In the genomic region with DNA sequence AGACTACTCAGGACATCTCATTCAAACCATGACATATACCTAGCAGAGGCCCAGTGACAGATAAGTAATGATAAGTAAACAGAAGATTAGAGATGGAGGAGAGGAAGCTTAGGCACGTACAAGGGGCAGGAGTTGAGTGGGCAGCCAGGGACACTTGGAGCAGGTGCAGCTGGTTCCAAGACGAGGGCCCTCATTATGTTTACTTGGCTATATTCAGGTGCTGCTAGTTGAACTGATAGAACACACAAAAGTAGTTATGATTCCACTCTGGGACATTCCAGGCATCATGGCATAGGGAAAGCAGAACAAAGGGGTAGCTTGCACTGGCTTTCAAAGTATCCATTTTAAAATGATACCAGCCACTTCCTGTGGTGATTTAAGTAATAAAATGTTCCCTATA, we compare ENCODE assay signal across 31 mouse cellular contexts. TPM values are rescaled to one million over a fixed set of nuclear protein-coding genes. Genes with fewer than 3 reads are reported as not detected.
"Had no signal": no experiment of that assay in that cellular context is flagged by ENCODE, and none has a peak within 500 bp of the region (broad histone marks: within the 10 kb centered on the region; RNA-seq: fewer than 3 reads in every experiment).

No protein-coding gene starts in this region.

- H3K4me2 ChIP-seq: heart, embryonic 12.5 days; hindbrain, embryonic 12.5 days; hindbrain, embryonic 14.5 days; intestine, embryonic 15.5 days; limb, embryonic 12.5 days had no signal

- DNase-seq: gastrocnemius, adult 2 months; gastrocnemius, postnatal 10 days; gastrocnemius, postnatal 25 days; heart, adult 2 months; heart, postnatal 10 days; heart, postnatal 4 days; kidney, adult 18-20 months; kidney, adult 8-10 months; kidney, postnatal 10 days; kidney, postnatal 25 days; kidney, postnatal 4 days; liver had no signal

- H3K27me3 ChIP-seq: hindbrain, embryonic 12.5 days; intestine, embryonic 15.5 days; limb, embryonic 12.5 days had no signal

- H3K4me1 ChIP-seq: hindbrain, embryonic 10.5 days; hindbrain, embryonic 12.5 days; intestine, embryonic 15.5 days; limb, embryonic 10.5 days; limb, embryonic 12.5 days had no signal

- H3K36me3 ChIP-seq: heart, embryonic 10.5 days; heart, embryonic 12.5 days; hindbrain, embryonic 10.5 days; hindbrain, embryonic 12.5 days; intestine, embryonic 15.5 days; limb, embryonic 10.5 days; limb, embryonic 12.5 days had no signal

- ATAC-seq: hindbrain, embryonic 16.5 days; inflammation-experienced regulatory T-cells, adult 6 months; intestine, embryonic 15.5 days; intestine, postnatal 0 days had no signal

- H3K27ac ChIP-seq: gastrocnemius, adult 2 months; heart, adult 2 months; heart, embryonic 10.5 days; hindbrain, embryonic 10.5 days; hindbrain, embryonic 12.5 days; hindbrain, embryonic 14.5 days; intestine, embryonic 15.5 days; layer of hippocampus, adult 2 months; left cerebral cortex, adult 2 months; limb, embryonic 10.5 days; limb, embryonic 12.5 days had no signal

- H3K4me3 ChIP-seq: gastrocnemius, adult 2 months; heart, adult 2 months; heart, embryonic 10.5 days; heart, embryonic 12.5 days; hindbrain, embryonic 10.5 days; hindbrain, embryonic 12.5 days; intestine, embryonic 15.5 days; layer of hippocampus, adult 2 months; left cerebral cortex, adult 2 months; limb, embryonic 10.5 days; limb, embryonic 12.5 days had no signal

- H3K9me3 ChIP-seq: heart, embryonic 10.5 days; heart, embryonic 12.5 days; hindbrain, embryonic 10.5 days; hindbrain, embryonic 12.5 days; intestine, embryonic 15.5 days; limb, embryonic 10.5 days; limb, embryonic 12.5 days had no signal

- H3K9ac ChIP-seq: heart, embryonic 12.5 days; hindbrain, embryonic 12.5 days; hindbrain, embryonic 14.5 days; intestine, embryonic 15.5 days; limb, embryonic 12.5 days had no signal

RNA-seq across cellular contexts. Expression of a gene that starts 2.2 kb away (rescaled TPM):
- polyA plus RNA-seq: heart, adult 2 months; heart, embryonic 10.5 days; heart, embryonic 12.5 days; heart, embryonic 14.5 days; heart, embryonic 16.5 days; hindbrain, embryonic 10.5 days; hindbrain, embryonic 12.5 days; hindbrain, embryonic 14.5 days; hindbrain, embryonic 16.5 days; inflammation-experienced regulatory T-cells, adult 6 months; intestine, embryonic 15.5 days; intestine, postnatal 0 days; kidney, embryonic 14.5 days; kidney, embryonic 16.5 days; limb, embryonic 10.5 days; limb, embryonic 12.5 days; limb, embryonic 14.5 days had no signal

RNA-seq across cellular contexts. Expression of a gene that starts 43.6 kb away (rescaled TPM):
- polyA plus RNA-seq: heart, adult 2 months; heart, embryonic 14.5 days; heart, embryonic 16.5 days; inflammation-experienced regulatory T-cells, adult 6 months had no signal

RNA-seq across cellular contexts. Expression of a gene that starts 53.9 kb away (rescaled TPM):
- polyA plus RNA-seq: frontal cortex, adult 2 months; heart, adult 2 months; heart, embryonic 10.5 days; heart, embryonic 12.5 days; heart, embryonic 14.5 days; heart, embryonic 16.5 days; hindbrain, embryonic 10.5 days; hindbrain, embryonic 12.5 days; hindbrain, embryonic 14.5 days; hindbrain, embryonic 16.5 days; inflammation-experienced regulatory T-cells, adult 6 months; intestine, embryonic 15.5 days; intestine, postnatal 0 days; kidney, embryonic 14.5 days; kidney, embryonic 16.5 days; limb, embryonic 10.5 days; limb, embryonic 12.5 days; limb, embryonic 14.5 days had no signal
